In the genomic region with DNA sequence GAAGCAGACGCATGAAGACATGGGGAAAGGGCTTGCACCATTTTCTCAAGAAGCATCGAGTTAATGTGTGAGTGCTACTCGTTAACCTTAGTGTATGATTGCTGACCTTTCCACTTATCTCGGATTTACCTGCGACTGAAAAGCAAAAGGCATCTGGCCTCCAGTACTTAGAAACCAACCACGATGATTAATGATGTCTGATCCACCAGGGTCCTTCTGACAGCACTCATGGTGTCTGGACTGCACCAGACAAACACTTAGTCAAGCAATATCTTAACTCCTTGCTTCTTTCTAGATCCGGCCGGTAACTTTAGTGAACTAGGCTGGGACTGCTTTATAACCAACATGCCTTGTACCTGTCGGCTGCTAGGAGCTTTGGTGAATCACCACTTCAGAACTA, we compare ENCODE assay signal across 25 mouse cellular contexts. TPM values are rescaled to one million over a fixed set of nuclear protein-coding genes. Genes with fewer than 3 reads are reported as not detected.
DNase-seq lines count a peak whose midpoint lies in the region; ATAC-seq and TF ChIP-seq lines count a peak whose summit lies in the region.
"Had no signal": no experiment of that assay in that cellular context is flagged by ENCODE, and none has a peak within 500 bp of the region (broad histone marks: within the 10 kb centered on the region; RNA-seq: fewer than 3 reads in every experiment).

No protein-coding gene starts in this region.

- 0 out of 2 replicates have a peak, but pooled peaks have one; percentile 30 for ATAC-seq in kidney, embryonic 15.5 days (replicated peaks; ENCODE audit: low FRiP score)
- ATAC-seq in kidney, postnatal 0 days (replicated peaks; ENCODE audit: low FRiP score, low read depth), result no peak
- ATAC-seq in stomach, embryonic 16.5 days (ENCODE audit: insufficient read depth, low FRiP score), result no peak
- ATAC-seq in stomach, postnatal 0 days (ENCODE audit: low FRiP score, low TSS enrichment), result no peak
- ATAC-seq: activated CD4-positive, CD25-positive, alpha-beta regulatory T cell, adult 4 months; CD4-positive, CD25-positive, alpha-beta regulatory T cell, adult 4 months; forebrain, embryonic 13.5 days; Patski had no signal

- H3K4me2 ChIP-seq in kidney, embryonic 15.5 days, result no peak overlapping the region
- no peak overlapping the region for H3K4me2 ChIP-seq in kidney, postnatal 0 days (ENCODE audit: low read length)
- no peak overlapping the region for H3K4me2 ChIP-seq in stomach, embryonic 16.5 days (ENCODE audit: low read depth, low read length)
- H3K4me2 ChIP-seq in stomach, postnatal 0 days (replicated peaks; ENCODE audit: low read depth), result no peak overlapping the region
- H3K4me2 ChIP-seq: embryonic facial prominence, embryonic 12.5 days; forebrain, embryonic 13.5 days had no signal

- no peak for TF ChIP-seq EP300 in stomach, postnatal 0 days (optimal IDR thresholded peaks at IDR 0.05)

- no peak overlapping the region for H3K27ac ChIP-seq in heart, embryonic 10.5 days
- H3K27ac ChIP-seq in kidney, embryonic 15.5 days, result peak overlapping the region; percentile 66
- H3K27ac ChIP-seq in kidney, postnatal 0 days, result 0 out of 2 replicates have a peak overlapping the region, but pooled peaks have one; percentile 36
- 0 out of 2 replicates have a peak overlapping the region, but pooled peaks have one; percentile 34 for H3K27ac ChIP-seq in stomach, embryonic 16.5 days (ENCODE audit: low read length)
- no peak overlapping the region for H3K27ac ChIP-seq in stomach, postnatal 0 days (replicated peaks)
- H3K27ac ChIP-seq: embryonic facial prominence, embryonic 10.5 days; embryonic facial prominence, embryonic 12.5 days; forebrain, embryonic 13.5 days had no signal

- no peaks in the 10 kb centered on the region for H3K27me3 ChIP-seq in heart, embryonic 10.5 days (ENCODE audit: insufficient read depth, poor library complexity, severe bottlenecking)
- no peaks in the 10 kb centered on the region for H3K27me3 ChIP-seq in kidney, embryonic 15.5 days
- no peaks in the 10 kb centered on the region for H3K27me3 ChIP-seq in kidney, postnatal 0 days (ENCODE audit: insufficient read depth, low read length)
- no peaks in the 10 kb centered on the region for H3K27me3 ChIP-seq in stomach, embryonic 16.5 days (ENCODE audit: control insufficient read depth, insufficient read depth, low read length)
- no peaks in the 10 kb centered on the region for H3K27me3 ChIP-seq in stomach, postnatal 0 days (ENCODE audit: control insufficient read depth, insufficient read depth, low read length)
- H3K27me3 ChIP-seq: CH12.LX; embryonic facial prominence, embryonic 12.5 days; forebrain, embryonic 13.5 days; Patski had no signal

- WGBS in heart, embryonic 10.5 days, result 69% methylated on average over 9 of the region's 9 CpGs
- 56% methylated on average over 9 of the region's 9 CpGs for WGBS in kidney, embryonic 15.5 days
- 48% methylated on average over 9 of the region's 9 CpGs for WGBS in kidney, postnatal 0 days
- 65% methylated on average over 9 of the region's 9 CpGs for WGBS in stomach, embryonic 16.5 days
- 63% methylated on average over 9 of the region's 9 CpGs for WGBS in stomach, postnatal 0 days

- H3K9me3 ChIP-seq in heart, embryonic 10.5 days, result no peaks in the 10 kb centered on the region
- H3K9me3 ChIP-seq in kidney, embryonic 15.5 days (replicated peaks), result no peaks in the 10 kb centered on the region
- no peaks in the 10 kb centered on the region for H3K9me3 ChIP-seq in kidney, postnatal 0 days (replicated peaks; ENCODE audit: low read length)
- no peaks in the 10 kb centered on the region for H3K9me3 ChIP-seq in stomach, embryonic 16.5 days (replicated peaks; ENCODE audit: control insufficient read depth, low read length)
- H3K9me3 ChIP-seq in stomach, postnatal 0 days (ENCODE audit: control insufficient read depth, low read length), result no peaks in the 10 kb centered on the region
- H3K9me3 ChIP-seq: embryonic facial prominence, embryonic 10.5 days; embryonic facial prominence, embryonic 12.5 days; forebrain, embryonic 13.5 days; G1E had no signal

- no peak overlapping the region for H3K9ac ChIP-seq in kidney, embryonic 15.5 days
- H3K9ac ChIP-seq in kidney, postnatal 0 days (ENCODE audit: low read depth, low read length), result no peak overlapping the region
- H3K9ac ChIP-seq in stomach, embryonic 16.5 days (ENCODE audit: low read length), result no peak overlapping the region
- H3K9ac ChIP-seq in stomach, postnatal 0 days (ENCODE audit: low read length), result no peak overlapping the region
- H3K9ac ChIP-seq: embryonic facial prominence, embryonic 12.5 days; forebrain, embryonic 13.5 days had no signal

- peaks cover 47% of the 10 kb centered on the region for H3K36me3 ChIP-seq in heart, embryonic 10.5 days
- peaks cover 51% of the 10 kb centered on the region for H3K36me3 ChIP-seq in kidney, embryonic 15.5 days
- H3K36me3 ChIP-seq in kidney, postnatal 0 days (ENCODE audit: insufficient read depth, low read length), result peaks cover 33% of the 10 kb centered on the region
- H3K36me3 ChIP-seq in stomach, embryonic 16.5 days (ENCODE audit: control insufficient read depth, insufficient read depth, low read length), result peaks cover 15% of the 10 kb centered on the region; the same call in 1 of the 2 replicates
- H3K36me3 ChIP-seq in stomach, postnatal 0 days (ENCODE audit: control insufficient read depth, insufficient read depth, low read length), result peaks cover 13% of the 10 kb centered on the region

- peak; percentile 52 for DNase-seq in heart, embryonic 10.5 days (ENCODE audit: low spot score)
- no peak for DNase-seq in heart, adult 8-10 months (ENCODE audit: low spot score)
- no peak for DNase-seq in kidney, postnatal 4 days
- DNase-seq in kidney, postnatal 0 days (ENCODE audit: low spot score), result no peak
- DNase-seq in kidney, postnatal 10 days, result no peak
- no peak for DNase-seq in stomach, postnatal 0 days (ENCODE audit: low spot score)
- DNase-seq: adrenal gland, adult 8-10 months; adrenal gland, postnatal 14 days; adrenal gland, postnatal 36 days; B cell, adult 2 months; cerebellum, adult 11-12 months; cerebellum, adult 2 months; cerebellum, adult 9-10 months; cerebellum, postnatal 10 days; cerebellum, postnatal 25 days had no signal

- H3K4me1 ChIP-seq in heart, embryonic 10.5 days, result 0 out of 2 replicates have a peak, but pooled peaks cover 2% of the 10 kb centered on the region
- peaks cover 13% of the 10 kb centered on the region; the same call in 1 of the 2 replicates for H3K4me1 ChIP-seq in kidney, embryonic 15.5 days
- H3K4me1 ChIP-seq in kidney, postnatal 0 days (replicated peaks; ENCODE audit: insufficient read depth, low read length), result no peaks in the 10 kb centered on the region
- H3K4me1 ChIP-seq in stomach, embryonic 16.5 days (ENCODE audit: control insufficient read depth, insufficient read depth, low read length), result no peaks in the 10 kb centered on the region
- no peaks in the 10 kb centered on the region for H3K4me1 ChIP-seq in stomach, postnatal 0 days (replicated peaks; ENCODE audit: control insufficient read depth, insufficient read depth)
- H3K4me1 ChIP-seq: forebrain, embryonic 13.5 days had no signal

- no peak overlapping the region for H3K4me3 ChIP-seq in heart, embryonic 10.5 days
- no peak overlapping the region for H3K4me3 ChIP-seq in kidney, embryonic 15.5 days (replicated peaks)
- H3K4me3 ChIP-seq in kidney, postnatal 0 days (replicated peaks; ENCODE audit: low read depth, low read length), result no peak overlapping the region
- no peak overlapping the region for H3K4me3 ChIP-seq in stomach, embryonic 16.5 days (replicated peaks; ENCODE audit: low read length)
- H3K4me3 ChIP-seq in stomach, postnatal 0 days (ENCODE audit: low read depth, low read length), result no peak overlapping the region
- H3K4me3 ChIP-seq: embryonic facial prominence, embryonic 10.5 days; embryonic facial prominence, embryonic 12.5 days; forebrain, embryonic 13.5 days had no signal

- no peak for TF ChIP-seq CTCF in kidney, postnatal 0 days (IDR thresholded peaks at IDR 0.05; ENCODE audit: low read depth)
- no peak for TF ChIP-seq CTCF in stomach, postnatal 0 days (IDR thresholded peaks at IDR 0.05; ENCODE audit: low read depth)

RNA-seq across cellular contexts. Expression of a gene that starts 45.3 kb away (rescaled TPM):
- 35.5 and 38.6 TPM in 2 replicates for polyA plus RNA-seq in heart, embryonic 10.5 days (2016; fragmentation: Nextera tagmentation; extraction: Ambion mirVana)
- 10 to 100 TPM; 19.5 to 22.5 (median 22.2) TPM for total RNA-seq in heart, adult 8-10 months (2022)
- polyA plus RNA-seq in kidney, embryonic 15.5 days (2015; fragmentation: Nextera tagmentation; extraction: Ambion mirVana), result 46.5 and 48.7 TPM in 2 replicates
- 32.2 and 33.7 TPM in 2 replicates for polyA plus RNA-seq in kidney, postnatal 0 days (2015; fragmentation: Nextera tagmentation; extraction: Ambion mirVana)
- 37.6 and 41.7 TPM in 2 replicates for polyA plus RNA-seq in stomach, embryonic 16.5 days (2015; fragmentation: Nextera tagmentation; extraction: Ambion mirVana)
- 13.9 and 15.6 TPM in 2 replicates for polyA plus RNA-seq in stomach, postnatal 0 days (2015; fragmentation: Nextera tagmentation; extraction: Ambion mirVana)

Comparison
In these comparisons a context has a peak if more than half of its experiments do, and no peak if none do; other contexts are left out.
1. H3K27ac ChIP-seq: peak in kidney, embryonic 15.5 days (single experiment), kidney, postnatal 0 days (single experiment) and stomach, embryonic 16.5 days (single experiment); none in heart, embryonic 10.5 days (single experiment) and stomach, postnatal 0 days (single experiment).